Mouse (Mus musculus): ENCODE measurements around the gene Foxp1.

Gene Foxp1

DNA sequence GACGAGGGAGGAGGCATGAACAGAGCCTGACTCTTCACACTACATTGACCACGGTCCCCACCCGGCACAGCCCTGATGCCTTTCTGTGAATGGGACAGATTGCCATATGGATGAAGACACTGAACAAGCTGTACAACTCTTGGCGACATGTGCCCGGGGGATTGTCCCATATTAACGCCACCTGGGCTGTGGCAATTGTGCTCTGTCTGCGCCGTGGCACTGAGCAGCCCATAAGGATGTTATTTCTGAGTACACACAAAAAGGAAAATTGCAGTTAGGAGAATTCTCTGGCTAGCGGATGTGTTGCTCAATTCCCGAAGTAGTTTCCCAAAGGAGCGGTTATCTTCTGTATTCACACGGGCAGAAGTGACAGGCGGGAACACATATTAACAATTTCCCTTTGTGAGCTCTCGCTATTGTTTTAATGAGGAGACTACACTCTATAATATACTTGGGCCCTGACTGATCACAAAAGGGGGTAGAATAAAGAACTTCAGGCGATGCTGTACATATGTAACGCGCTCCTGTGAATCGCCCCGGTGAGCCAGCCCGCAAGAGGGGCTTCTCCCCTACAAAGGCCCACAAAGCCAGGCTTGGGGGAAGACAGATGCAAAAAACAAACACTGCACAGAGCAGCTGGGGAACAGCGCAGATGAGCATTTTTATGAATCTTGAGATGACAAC lies 528.3 kb downstream of the Foxp1 start:
- WGBS = 55% methylated on average over 21 of the region's 21 CpGs

- WGBS = 61% methylated on average over 3 of the region's 3 CpGs
Measured at GRCm38 (mm10) chr6:98993231-98993630, 529.3 kb downstream of the Foxp1 start.

DNA sequence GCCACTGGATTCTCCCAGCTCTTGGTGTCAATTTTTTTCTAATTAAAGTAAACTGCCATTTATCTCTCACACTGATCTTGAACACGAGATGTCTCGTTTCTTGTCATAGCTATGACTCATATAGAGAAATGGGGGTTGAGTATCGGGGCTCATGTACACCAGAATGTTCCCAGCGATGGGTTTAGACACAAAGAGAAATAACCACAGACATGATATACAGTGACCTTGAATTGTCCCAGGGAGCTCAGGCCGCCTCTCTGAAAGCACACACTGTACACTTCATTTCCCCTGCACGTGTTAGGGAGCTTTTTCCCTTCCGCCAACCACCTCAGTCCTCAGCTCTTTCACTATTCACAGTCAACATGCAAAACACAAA lies 529.8 kb downstream of the Foxp1 start:
- WGBS = 59% methylated on average over 7 of the region's 7 CpGs

DNA sequence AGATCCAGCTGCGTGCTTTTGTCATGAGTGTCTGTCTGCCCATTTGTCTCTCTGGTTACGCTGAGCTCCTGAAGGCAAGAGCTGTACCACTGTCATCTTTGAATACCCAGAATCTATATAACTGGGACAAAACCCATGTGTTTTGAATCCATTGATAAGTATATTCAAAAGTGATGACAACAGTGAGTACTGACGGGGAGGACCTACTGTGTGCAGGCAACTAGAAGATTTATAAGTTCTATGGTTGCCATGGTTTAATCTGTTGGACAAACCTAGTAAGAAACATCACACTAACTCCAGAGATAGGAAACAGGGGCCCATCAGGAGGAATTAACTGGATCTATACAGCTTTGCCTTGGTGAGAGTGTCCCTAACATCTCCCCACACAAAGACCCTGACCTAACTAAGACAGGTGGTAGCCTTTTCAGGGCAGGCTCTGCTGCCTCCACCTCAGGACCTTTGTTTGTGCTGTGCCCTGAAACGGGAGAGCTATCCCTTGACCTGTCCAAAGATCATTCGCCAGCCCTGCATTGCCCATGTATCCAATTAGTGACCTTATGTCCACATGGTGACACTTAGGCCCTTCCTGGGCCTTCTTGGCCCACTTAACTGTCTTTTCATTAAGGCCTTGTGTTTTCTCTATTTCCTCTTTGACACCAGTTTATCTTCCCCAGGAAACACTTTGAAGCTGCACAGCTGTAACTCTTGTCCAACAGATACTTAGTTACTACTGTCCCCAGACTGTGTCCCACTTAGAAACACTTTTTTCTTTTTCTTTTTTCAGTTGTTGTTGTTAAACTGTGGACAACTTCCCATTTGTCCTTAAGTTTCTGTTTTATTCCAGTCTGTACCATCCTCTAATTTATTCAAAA lies 530.4 kb downstream of the Foxp1 start:
- 77% methylated on average over 5 of the region's 5 CpGs for WGBS

DNA sequence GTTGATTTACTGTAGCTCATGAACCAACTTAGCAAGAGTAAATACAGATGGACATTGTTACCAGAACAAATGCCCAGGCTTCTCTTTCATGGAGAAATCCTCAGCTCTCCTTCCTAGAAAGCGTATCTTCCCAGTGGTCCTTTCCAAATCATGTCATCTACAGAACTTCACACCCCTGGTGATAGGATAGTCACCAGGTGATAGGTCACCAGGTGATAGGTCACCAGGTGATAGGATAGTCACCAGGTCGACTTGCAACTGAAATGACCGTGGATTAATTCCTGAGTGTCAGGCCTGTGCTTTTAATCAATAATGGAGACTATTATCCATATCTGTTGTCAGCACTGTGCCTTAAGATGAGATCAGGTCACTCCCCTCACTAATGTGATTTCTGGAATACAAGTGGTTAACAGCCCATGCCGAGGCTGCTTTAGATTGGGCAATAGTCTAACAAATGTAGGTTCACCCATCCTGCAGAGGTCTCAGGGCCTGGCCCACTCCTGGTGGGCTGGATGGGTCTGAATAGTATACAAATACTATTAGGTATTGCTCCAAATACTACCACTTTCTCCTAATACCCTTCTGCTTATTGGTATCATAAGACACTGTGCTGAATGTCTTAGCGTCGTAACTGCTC lies 534.9 kb downstream of the Foxp1 start:
- WGBS = 84% methylated on average over 6 of the region's 6 CpGs

- WGBS = 63% methylated on average over 2 of the region's 2 CpGs
Measured at GRCm38 (mm10) chr6:98985452-98985851, 537.1 kb downstream of the Foxp1 start.

DNA sequence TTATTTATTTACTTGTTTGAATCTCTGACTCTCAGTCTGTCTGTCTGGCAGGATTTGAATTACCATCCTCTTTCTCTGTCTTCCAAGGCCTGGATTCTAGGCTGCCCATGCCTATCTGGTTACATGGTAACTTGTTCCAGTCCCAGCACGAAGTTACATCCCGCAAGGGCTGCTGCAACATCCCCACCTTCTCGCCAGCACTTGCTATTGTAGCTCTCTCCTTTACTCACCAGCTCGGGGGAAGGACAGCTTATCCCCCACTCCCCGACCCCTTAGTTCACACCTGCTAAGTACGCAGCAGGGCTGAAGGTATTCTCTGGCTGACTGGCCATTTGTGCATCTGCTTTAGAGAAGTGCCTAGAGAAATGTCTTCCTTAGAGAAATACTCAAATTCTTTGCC lies 537.9 kb downstream of the Foxp1 start:
- WGBS = 86% methylated on average over 6 of the region's 6 CpGs

DNA sequence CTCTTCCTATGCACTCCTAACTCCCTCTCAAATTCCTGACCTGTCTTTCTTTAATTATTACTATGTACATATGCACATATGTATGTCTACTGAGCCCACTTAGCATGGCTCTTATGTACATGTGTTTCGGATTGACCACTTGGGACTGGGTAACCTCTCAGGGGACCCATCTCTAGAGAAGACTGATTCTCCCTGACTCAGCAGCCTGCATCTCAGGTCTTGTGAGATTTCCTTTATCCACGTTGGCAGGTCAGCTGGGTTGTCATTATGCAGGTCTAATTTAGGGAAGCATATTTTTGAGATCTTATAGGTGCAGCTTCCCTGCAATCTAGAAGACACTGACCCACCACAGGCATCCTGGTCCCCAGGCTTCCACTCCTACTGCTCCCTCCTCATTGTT lies 538.5 kb downstream of the Foxp1 start:
- 69% methylated on average over 2 of the region's 2 CpGs for WGBS

GRCm38 (mm10) chr6:98983311-98983838 lies 539.1 kb downstream of the Foxp1 start:
- WGBS = 94% methylated on average over 3 of the region's 3 CpGs

GRCm38 (mm10) chr6:98981265-98981664 lies 541.3 kb downstream of the Foxp1 start:
- 69% methylated on average over 6 of the region's 6 CpGs for WGBS

DNA sequence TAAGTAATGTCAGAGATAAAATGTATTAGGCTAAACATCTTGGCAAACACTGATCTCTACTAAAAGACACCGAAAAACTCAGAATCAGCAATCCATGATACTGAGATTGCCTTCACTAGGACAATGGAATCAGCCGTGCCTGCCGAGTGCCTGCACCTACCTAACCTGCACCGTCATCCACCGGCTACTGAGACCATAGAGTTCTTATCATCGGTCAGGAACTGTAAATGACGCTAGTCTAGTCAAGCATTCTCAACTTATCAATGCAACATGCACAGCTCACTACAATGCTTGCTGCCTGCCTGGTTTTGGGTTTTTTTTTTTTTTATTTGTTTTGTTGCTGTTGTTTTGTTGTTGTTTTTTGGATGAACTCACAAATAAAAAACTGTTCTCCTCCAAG lies 542.1 kb downstream of the Foxp1 start:
- WGBS = 92% methylated on average over 7 of the region's 7 CpGs

GRCm38 (mm10) chr6:98980001-98980400 lies 542.5 kb downstream of the Foxp1 start:
- WGBS = 93% methylated on average over 7 of the region's 7 CpGs

- WGBS = 89% methylated on average over 4 of the region's 4 CpGs
Measured at GRCm38 (mm10) chr6:98977806-98978205, 544.7 kb downstream of the Foxp1 start.

- 66% methylated on average over 6 of the region's 6 CpGs for WGBS
Measured at GRCm38 (mm10) chr6:98975918-98976317, 546.6 kb downstream of the Foxp1 start.

DNA sequence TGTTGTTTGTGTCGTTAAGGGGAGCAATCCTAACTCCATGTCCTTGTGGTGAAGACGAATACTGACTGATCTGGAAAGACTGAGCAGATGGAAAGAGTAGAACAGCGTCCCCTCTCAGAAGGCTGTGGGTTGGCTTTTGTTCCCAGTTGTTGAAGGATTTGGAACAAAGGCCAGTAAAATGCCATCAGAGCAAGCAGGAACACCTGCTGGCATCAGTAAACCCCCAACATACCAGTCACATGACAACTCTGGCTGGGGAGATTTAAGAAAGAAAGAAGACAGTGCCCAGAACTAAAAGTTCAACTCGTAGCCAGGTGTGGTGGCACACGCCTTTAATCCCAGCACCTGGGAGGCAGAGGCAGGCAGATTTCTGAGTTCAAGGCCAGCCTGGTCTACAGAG lies 549.1 kb downstream of the Foxp1 start:
- 87% methylated on average over 5 of the region's 5 CpGs for WGBS

DNA sequence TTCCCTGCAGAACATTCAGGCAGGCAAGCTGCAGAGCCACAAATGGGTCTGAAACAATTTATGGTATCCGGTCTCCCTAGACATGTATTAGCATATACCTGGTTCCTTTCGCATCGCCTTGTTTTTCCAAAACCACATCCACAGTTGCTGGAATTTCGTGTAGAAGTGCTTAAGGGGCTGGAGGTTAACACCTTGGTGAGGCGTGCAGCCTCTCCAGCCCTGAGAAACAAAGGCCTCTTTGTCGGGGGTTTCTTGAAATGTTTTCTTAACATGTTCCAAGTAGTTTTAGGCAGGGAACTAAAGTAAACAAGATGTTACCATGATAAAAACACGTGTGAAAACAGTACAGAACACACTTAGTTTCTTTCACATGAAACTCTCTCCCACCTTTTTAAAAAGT lies 550.1 kb downstream of the Foxp1 start:
- WGBS = 68% methylated on average over 7 of the region's 7 CpGs

DNA sequence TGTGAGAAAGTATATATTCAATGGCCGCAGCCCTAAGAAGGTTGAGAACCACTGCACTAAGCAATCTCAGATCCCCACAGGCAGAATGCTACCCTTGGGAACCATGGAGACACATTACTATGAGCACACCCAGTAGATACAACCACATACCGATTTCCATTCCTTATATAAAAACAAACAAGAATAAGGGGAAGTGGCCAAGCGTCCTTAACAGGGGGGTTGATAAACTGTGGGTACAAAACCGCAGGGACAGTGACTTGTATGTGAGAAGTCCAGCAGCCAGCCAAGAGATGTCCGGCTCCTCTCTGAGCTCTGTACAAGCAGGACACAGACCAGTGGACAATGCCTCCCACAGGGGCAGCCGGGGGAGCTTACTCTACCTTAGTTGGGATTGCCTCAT lies 563.2 kb downstream of the Foxp1 start:
- 82% methylated on average over 6 of the region's 6 CpGs for WGBS

- 66% methylated on average over 9 of the region's 9 CpGs for WGBS
Measured at GRCm38 (mm10) chr6:98956522-98957169, 565.9 kb downstream of the Foxp1 start.

DNA sequence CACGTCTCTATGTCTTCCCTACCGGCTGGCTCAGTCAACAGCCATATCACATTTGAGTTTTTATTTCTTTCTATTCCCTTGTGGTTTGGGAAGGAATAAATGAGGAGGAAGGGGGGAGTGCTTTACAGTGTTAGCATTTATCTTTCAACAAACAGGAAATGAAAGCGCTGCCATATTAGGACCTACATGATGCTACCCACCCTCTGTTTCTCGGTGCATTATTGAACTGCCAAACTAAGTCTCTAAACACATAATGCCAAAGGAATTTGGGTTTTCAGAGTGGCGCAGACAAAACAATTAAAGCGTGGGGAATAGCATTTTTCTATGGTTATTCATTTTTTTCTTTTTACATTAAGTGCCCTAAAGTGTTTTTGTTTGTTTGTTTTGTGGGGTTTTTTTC lies 566.8 kb downstream of the Foxp1 start:
- WGBS = 60% methylated on average over 6 of the region's 6 CpGs

GRCm38 (mm10) chr6:98954439-98954838 lies 568.1 kb downstream of the Foxp1 start:
- 93% methylated on average over 5 of the region's 5 CpGs for WGBS

- WGBS = 39% methylated on average over 6 of the region's 6 CpGs
Measured at GRCm38 (mm10) chr6:98949703-98950191, 572.8 kb downstream of the Foxp1 start.

GRCm38 (mm10) chr6:98949286-98949685 lies 573.2 kb downstream of the Foxp1 start:
- 47% methylated on average over 7 of the region's 7 CpGs for WGBS
